Mouse (Mus musculus) ES-E14 (cell line): ENCODE results near the gene Tmem104. TPM values are rescaled to one million over a fixed set of nuclear protein-coding genes. Genes with fewer than 3 reads are reported as not detected.

ENCODE experiments used
- DNase-seq: peaks from one replicate; pipeline ENCODE4 v3.0.0-alpha.2; 2013; ENCODE audit warnings: low read depth, low spot score
- H3K27ac ChIP-seq: 2 replicates; pipeline ENCODE4 v1.5.1; 2012; ENCODE audit warnings: low read depth, mild to moderate bottlenecking, low read length, moderate library complexity, mixed read lengths; ENCODE audit not compliant: poor library complexity, insufficient read depth, severe bottlenecking
- H3K36me3 ChIP-seq: 2 replicates; pipeline ENCODE4 v1.6.1; 2012; ENCODE audit warnings: mild to moderate bottlenecking, low read length, moderate library complexity, mixed read lengths; ENCODE audit not compliant: control insufficient read depth, poor library complexity, insufficient read depth, severe bottlenecking
- H3K4me1 ChIP-seq, 2 experiments: fragments of 150-350 bp in 1 of 2; sonication (generic) in 1 of 2; 2 replicates each; pipeline ENCODE4 v1.6.1; 2012; ENCODE audit warnings: low read length in 2 of 2, mild to moderate bottlenecking in 1 of 2, mixed read lengths in 1 of 2; ENCODE audit not compliant: control insufficient read depth in 2 of 2, insufficient read depth in 2 of 2, poor library complexity in 1 of 2
- H3K4me3 ChIP-seq, 2 experiments: fragments of 150-350 bp in 1 of 2; sonication (generic) in 1 of 2; 2 replicates each; pipeline ENCODE4 v1.5.1; 2012; ENCODE audit warnings: low read length in 2 of 2, low read depth in 1 of 2, mild to moderate bottlenecking in 1 of 2, mixed read lengths in 1 of 2; ENCODE audit not compliant: insufficient read depth in 1 of 2, poor library complexity in 1 of 2, severe bottlenecking in 1 of 2
- H3K9ac ChIP-seq: 2 replicates; pipeline ENCODE4 v1.6.1; 2012; ENCODE audit warnings: low read depth, mild to moderate bottlenecking, low read length, mixed read lengths; ENCODE audit not compliant: poor library complexity, insufficient read depth, severe bottlenecking
- H3K9me3 ChIP-seq: fragments of 150-350 bp; sonication (generic); 2 replicates; pipeline ENCODE4 v1.6.1; 2012; ENCODE audit warnings: low read depth, mild to moderate bottlenecking, low read length; ENCODE audit not compliant: control insufficient read depth, insufficient read depth
- CHD2 ChIP-seq: IDR thresholded peaks from 2 replicates; pipeline ENCODE4 v1.6.1; 2014; ENCODE audit warnings: mild to moderate bottlenecking, low read depth, low read length, inconsistent platforms
- HCFC1 ChIP-seq: IDR thresholded peaks from 2 replicates; pipeline ENCODE4 v1.6.1; 2012; ENCODE audit warnings: low read length, inconsistent platforms, borderline replicate concordance; ENCODE audit not compliant: insufficient read depth
- MAFK ChIP-seq: IDR thresholded peaks from 2 replicates; pipeline ENCODE4 v1.6.1; 2014; ENCODE audit warnings: mild to moderate bottlenecking, low read depth, low read length, inconsistent platforms; ENCODE audit not compliant: insufficient read depth
- ZC3H11A ChIP-seq: IDR thresholded peaks from 2 replicates; pipeline ENCODE4 v1.6.1; 2012; ENCODE audit warnings: low read depth, mild to moderate bottlenecking, inconsistent platforms, low read length, borderline replicate concordance
- ZNF384 ChIP-seq: IDR thresholded peaks from 2 replicates; pipeline ENCODE4 v1.6.1; 2012; ENCODE audit warnings: low read depth, low read length, inconsistent platforms
- in situ Hi-C, 2 experiments: fragments of 600-800 bp; cut with MboI; formaldehyde crosslinking; loops; one replicate each; pipeline ENCODE4 v1.15.1; 2025; ENCODE audit warnings: low sequenced_read_pairs in 2 of 2, inconsistent platforms in 1 of 2; ENCODE audit not compliant: unreplicated experiment in 2 of 2
- total RNA-seq: library from RNA; depleted of rRNA; stranded (reverse); fragments of 300-350 nt; gene quantifications from 2 replicates; pipeline ENCODE4 v1.2.3, GENCODE M21; 2012

Gene Tmem104
- total RNA-seq, 1 experiment, result 14.7 TPM

- TF ChIP-seq CHD2 (no peak), ZC3H11A (no peak), HCFC1 (no peak), ZNF384 (no peak), MAFK (no peak)
- DNase-seq, result peak; percentile 41
- H3K27ac ChIP-seq, result no peak overlapping the region
- H3K4me3 ChIP-seq, result no peak overlapping the region
- no peak overlapping the region for H3K9ac ChIP-seq
- in situ Hi-C loops, result no loop called here
- peaks cover 0 to 34% of the 10 kb centered on the region in 2 experiments; a peak in 1 of 4 replicates for H3K4me1 ChIP-seq
- no peaks in the 10 kb centered on the region for H3K9me3 ChIP-seq
- no peaks in the 10 kb centered on the region for H3K36me3 ChIP-seq
Observed at GRCm38 (mm10) chr11:115229021-115229930, 42.0 kb downstream of the Tmem104 start.

- H3K4me3 ChIP-seq, result no peak overlapping the region
- in situ Hi-C loops, result no loop called here
- no peak overlapping the region for H3K9ac ChIP-seq
- H3K4me1 ChIP-seq, result peaks cover 0 to 35% of the 10 kb centered on the region in 2 experiments; a peak in 3 of 4 replicates
- TF ChIP-seq ZNF384, result no peak
- TF ChIP-seq HCFC1, result no peak
- TF ChIP-seq MAFK, result no peak
- no peak for TF ChIP-seq CHD2
- no peak for TF ChIP-seq ZC3H11A
- no peaks in the 10 kb centered on the region for H3K9me3 ChIP-seq
- H3K27ac ChIP-seq, result no peak overlapping the region
- H3K36me3 ChIP-seq, result no peaks in the 10 kb centered on the region
- DNase-seq, result no peak
Observed at GRCm38 (mm10) chr11:115231168-115231915, 44.1 kb downstream of the Tmem104 start.

GRCm38 (mm10) chr11:115231924-115232323, 44.6 kb downstream of the Tmem104 start:
- peaks cover 3 to 35% of the 10 kb centered on the region in 2 experiments; a peak in 3 of 4 replicates for H3K4me1 ChIP-seq
- no peak for DNase-seq
- TF ChIP-seq ZC3H11A, result no peak
- TF ChIP-seq ZNF384, result no peak
- TF ChIP-seq CHD2, result no peak
- TF ChIP-seq MAFK, result no peak
- TF ChIP-seq HCFC1, result no peak
- H3K27ac ChIP-seq, result no peak overlapping the region
- H3K9ac ChIP-seq, result no peak overlapping the region
- H3K9me3 ChIP-seq, result no peaks in the 10 kb centered on the region
- in situ Hi-C loops, result no loop called here
- H3K36me3 ChIP-seq, result no peaks in the 10 kb centered on the region; the same call in 1 of the 2 replicates
- no peak overlapping the region for H3K4me3 ChIP-seq

GRCm38 (mm10) chr11:115232889-115233288, 45.6 kb downstream of the Tmem104 start:
- Histone ChIP-seq H3K36me3 (no peaks in the 10 kb centered on the region; the same call in 1 of the 2 replicates), H3K9ac (no peak overlapping the region), H3K4me1 (peaks cover 3 to 27% of the 10 kb centered on the region in 2 experiments; a peak in 3 of 4 replicates), H3K4me3 (no peak overlapping the region), H3K27ac (no peak overlapping the region), H3K9me3 (no peaks in the 10 kb centered on the region)
- no peak for TF ChIP-seq CHD2
- in situ Hi-C loops, result no loop called here
- DNase-seq, result no peak
